Mouse (Mus musculus) heart, embryonic 13.5 days (tissue): ENCODE results near the gene Actn4. TPM values are rescaled to one million over a fixed set of nuclear protein-coding genes. Genes with fewer than 3 reads are reported as not detected.

Source experiments
- ATAC-seq: fragments of 200-750 bp; cut with Nextera tagmentation; 2 replicates; pipeline ENCODE4 v1.8.0; 2017; ENCODE audit warnings: moderate TSS enrichment; ENCODE audit not compliant: insufficient number of reproducible peaks, low FRiP score, low TSS enrichment; ENCODE audit errors: extremely low read depth
- H3K27ac ChIP-seq: fragments of 300-500 bp; sonication (generic); replicated peaks from 2 replicates; pipeline ENCODE4 v1.5.1; 2015; ENCODE audit warnings: moderate library complexity, mild to moderate bottlenecking, inconsistent platforms
- H3K27me3 ChIP-seq: fragments of 300-500 bp; sonication (generic); replicated peaks from 2 replicates; pipeline ENCODE4 v1.6.1; 2015; ENCODE audit warnings: mild to moderate bottlenecking, inconsistent platforms
- H3K36me3 ChIP-seq: fragments of 300-500 bp; sonication (generic); 2 replicates; pipeline ENCODE4 v1.6.1; 2015; ENCODE audit warnings: mild to moderate bottlenecking, inconsistent platforms
- H3K4me1 ChIP-seq: fragments of 300-500 bp; sonication (generic); 2 replicates; pipeline ENCODE4 v1.6.1; 2015; ENCODE audit warnings: inconsistent platforms
- H3K4me2 ChIP-seq: fragments of 300-500 bp; sonication (generic); 2 replicates; pipeline ENCODE4 v1.6.1; 2015; ENCODE audit warnings: inconsistent platforms, mild to moderate bottlenecking, moderate library complexity
- H3K4me3 ChIP-seq: fragments of 300-500 bp; sonication (generic); 2 replicates; pipeline ENCODE4 v1.5.1; 2015; ENCODE audit warnings: moderate library complexity, mild to moderate bottlenecking, inconsistent platforms
- H3K9ac ChIP-seq: fragments of 300-500 bp; sonication (generic); 2 replicates; pipeline ENCODE4 v1.6.1; 2015; ENCODE audit warnings: inconsistent platforms, mild to moderate bottlenecking, moderate library complexity
- H3K9me3 ChIP-seq: fragments of 300-500 bp; sonication (generic); 2 replicates; pipeline ENCODE4 v1.6.1; 2016; ENCODE audit warnings: inconsistent platforms
- WGBS: fragments of 180-500 bp; shearing (Covaris S2); methylation state at CpG from one replicate; pipeline ENCODE4 v1.1.7; 2015; ENCODE audit warnings: mixed read lengths; 5-methylcytosine and 5-hydroxymethylcytosine counted together
- polyA plus RNA-seq: library from polyadenylated mRNA; unstranded; fragments of >200 nt; fragmentation: Nextera tagmentation; extraction: Ambion mirVana; gene quantifications from 2 replicates; pipeline ENCODE4 v1.2.1, GENCODE M21; 2015

Actn4 gene
- polyA plus RNA-seq, 1 experiment from 2014 or later = 259 TPM

DNA sequence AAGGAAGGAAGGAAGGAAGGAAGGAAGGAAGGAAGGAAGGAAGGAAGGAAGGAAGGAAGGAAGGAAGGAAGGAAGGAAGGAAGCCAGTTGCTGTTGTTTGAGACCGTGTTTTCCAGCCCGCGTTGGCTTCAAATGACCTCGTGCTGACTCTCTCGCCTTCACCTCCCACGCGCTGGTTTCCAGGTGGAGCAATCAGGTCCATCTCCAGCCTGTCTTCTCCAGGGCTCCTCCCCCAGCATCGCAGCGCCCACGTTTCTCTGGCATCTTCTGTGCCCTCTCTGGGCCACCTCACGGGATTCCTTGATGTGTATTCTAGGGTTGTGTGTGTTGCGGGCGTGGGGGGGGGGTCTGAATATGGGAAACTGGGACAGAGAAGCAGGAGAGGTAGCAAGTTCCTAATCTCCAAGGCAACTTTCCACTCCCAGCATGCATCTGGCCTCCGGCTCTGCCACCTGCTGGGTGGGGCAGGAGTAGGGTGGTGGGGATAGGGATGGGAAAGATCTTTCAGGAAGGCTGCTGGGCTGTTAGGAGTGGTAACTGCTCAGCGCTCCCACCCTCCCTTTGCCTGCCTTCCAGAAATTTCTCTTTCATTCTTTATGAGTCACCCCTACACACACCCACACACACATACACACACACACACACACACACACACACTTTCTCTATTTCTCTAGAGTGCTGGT, 99.2 kb downstream of the Actn4 start:
- H3K4me2 ChIP-seq = no peak overlapping the region
- no peak overlapping the region for H3K27ac ChIP-seq
- H3K27me3 ChIP-seq = no peaks in the 10 kb centered on the region
- peaks cover 26% of the 10 kb centered on the region for H3K4me1 ChIP-seq
- 66% methylated on average over 15 of the region's 15 CpGs for WGBS
- ATAC-seq = no peak
- H3K9ac ChIP-seq = no peak overlapping the region
- no peak overlapping the region for H3K4me3 ChIP-seq
- H3K9me3 ChIP-seq = 0 out of 2 replicates have a peak, but pooled peaks cover 5% of the 10 kb centered on the region
- no peaks in the 10 kb centered on the region for H3K36me3 ChIP-seq

DNA sequence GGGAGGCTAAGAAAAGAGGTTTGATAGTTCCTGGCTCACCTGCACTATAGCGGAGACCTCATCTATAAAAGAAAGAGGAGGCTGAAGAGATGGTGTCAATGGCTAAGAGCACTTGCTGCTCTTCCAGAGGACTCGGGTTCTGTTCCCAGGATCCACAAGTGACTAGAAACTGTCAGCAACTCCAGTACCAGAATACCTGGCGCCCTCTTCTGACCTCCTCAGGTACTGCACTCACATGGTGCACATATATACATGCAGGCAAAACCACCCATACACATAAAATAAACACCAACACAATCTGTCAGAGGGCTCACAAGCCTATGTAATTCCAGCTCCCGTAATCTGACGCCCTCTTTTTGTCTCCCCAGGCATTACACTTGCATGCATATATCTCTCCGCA, 101.2 kb downstream of the Actn4 start:
- Histone ChIP-seq H3K27me3 (no peaks in the 10 kb centered on the region), H3K27ac (no peak overlapping the region), H3K9ac (no peak overlapping the region), H3K4me2 (no peak overlapping the region), H3K4me1 (peaks cover 21% of the 10 kb centered on the region), H3K36me3 (no peaks in the 10 kb centered on the region), H3K9me3 (0 out of 2 replicates have a peak, but pooled peaks cover 5% of the 10 kb centered on the region), H3K4me3 (no peak overlapping the region)
- ATAC-seq = no peak
- WGBS = 79% methylated on average over 6 of the region's 6 CpGs

DNA sequence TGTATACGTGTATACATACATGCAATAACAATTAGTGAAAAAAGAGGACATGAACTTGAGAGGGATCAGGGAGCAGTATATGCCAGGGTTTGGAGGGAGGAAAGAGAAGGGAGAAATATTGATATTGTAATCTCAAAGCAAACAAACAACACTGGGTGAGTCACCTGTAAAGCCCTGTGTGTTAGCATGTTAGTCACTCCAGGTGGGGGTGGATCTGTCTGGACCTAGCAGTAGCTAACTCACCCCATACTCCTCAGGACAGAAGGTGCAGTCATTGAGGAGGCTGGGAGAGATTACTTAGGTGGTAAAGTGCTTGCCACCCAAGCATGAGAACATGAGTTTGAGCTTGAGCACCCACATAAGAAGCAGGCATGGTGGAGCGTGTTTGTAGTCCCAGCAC, 102.2 kb downstream of the Actn4 start:
- ATAC-seq = no peak
- H3K4me2 ChIP-seq = no peak overlapping the region
- no peaks in the 10 kb centered on the region for H3K27me3 ChIP-seq
- H3K4me1 ChIP-seq = peaks cover 16% of the 10 kb centered on the region
- H3K4me3 ChIP-seq = no peak overlapping the region
- no peaks in the 10 kb centered on the region for H3K36me3 ChIP-seq
- 84% methylated on average over 2 of the region's 2 CpGs for WGBS
- H3K9ac ChIP-seq = no peak overlapping the region
- no peak overlapping the region for H3K27ac ChIP-seq
- 0 out of 2 replicates have a peak, but pooled peaks cover 5% of the 10 kb centered on the region for H3K9me3 ChIP-seq

GRCm38 (mm10) chr7:28850642-28851041, 111.5 kb downstream of the Actn4 start:
- H3K27me3 ChIP-seq = no peaks in the 10 kb centered on the region; the same call in 1 of the 2 replicates
- ATAC-seq = no peak
- H3K4me2 ChIP-seq = no peak overlapping the region
- H3K4me3 ChIP-seq = no peak overlapping the region
- 75% methylated on average over 4 of the region's 4 CpGs for WGBS
- no peak overlapping the region for H3K27ac ChIP-seq
- H3K4me1 ChIP-seq = no peaks in the 10 kb centered on the region
- H3K9ac ChIP-seq = no peak overlapping the region
- H3K9me3 ChIP-seq = 0 out of 2 replicates have a peak, but pooled peaks cover 3% of the 10 kb centered on the region
- no peaks in the 10 kb centered on the region for H3K36me3 ChIP-seq

DNA sequence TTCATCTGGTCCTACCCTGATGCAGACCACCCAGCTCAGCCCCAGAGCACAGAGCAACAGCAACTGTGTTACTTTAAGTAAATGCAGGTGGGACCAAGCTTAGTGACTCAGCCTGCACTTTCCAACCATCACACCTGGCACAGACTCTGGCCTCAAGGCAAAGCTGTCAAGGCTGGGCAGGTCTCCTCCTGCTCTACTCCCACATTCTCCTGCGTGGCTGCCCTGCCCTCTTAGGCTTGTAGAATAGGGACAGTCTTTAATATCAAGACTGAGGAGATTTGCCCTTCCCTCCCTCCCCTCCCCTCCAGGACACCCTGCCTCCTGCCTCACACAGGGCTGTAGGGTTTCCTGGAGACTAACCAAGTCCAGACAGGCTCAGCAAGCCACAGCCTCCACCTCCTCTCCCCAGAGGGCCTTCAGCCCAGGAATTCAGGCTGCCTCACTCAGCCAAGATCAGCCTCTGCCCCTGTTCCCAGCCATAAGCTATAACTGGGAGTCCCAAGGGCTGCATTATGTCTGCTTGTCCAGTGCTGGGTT, 112.4 kb downstream of the Actn4 start:
- H3K4me3 ChIP-seq = no peak overlapping the region
- H3K9ac ChIP-seq = no peak overlapping the region
- H3K36me3 ChIP-seq = no peaks in the 10 kb centered on the region
- 42% methylated on average over 1 of the region's 1 CpGs for WGBS
- H3K27me3 ChIP-seq = no peaks in the 10 kb centered on the region; the same call in 1 of the 2 replicates
- no peaks in the 10 kb centered on the region for H3K4me1 ChIP-seq
- H3K4me2 ChIP-seq = no peak overlapping the region
- H3K9me3 ChIP-seq = 0 out of 2 replicates have a peak, but pooled peaks cover 3% of the 10 kb centered on the region
- H3K27ac ChIP-seq = 0 out of 2 replicates have a peak overlapping the region, but pooled peaks have one; percentile 15
- ATAC-seq = no peak

GRCm38 (mm10) chr7:28847273-28847672, 114.9 kb downstream of the Actn4 start:
- Histone ChIP-seq H3K27ac (no peak overlapping the region), H3K4me3 (no peak overlapping the region), H3K9me3 (0 out of 2 replicates have a peak, but pooled peaks cover 3% of the 10 kb centered on the region), H3K9ac (no peak overlapping the region), H3K27me3 (no peaks in the 10 kb centered on the region; the same call in 1 of the 2 replicates), H3K36me3 (no peaks in the 10 kb centered on the region), H3K4me1 (no peaks in the 10 kb centered on the region), H3K4me2 (no peak overlapping the region)
- ATAC-seq = no peak
- 78% methylated on average over 1 of the region's 1 CpGs for WGBS

Other genes starting within 250 kb of the Actn4 start
- 10.6 and 11.4 TPM in 2 replicates for gene Fbxo17, start 245.5 kb downstream of the Actn4 start, polyA plus RNA-seq
- gene Mrps12, start 220.5 kb downstream of the Actn4 start, polyA plus RNA-seq = 108 and 117 TPM in 2 replicates
- 20.2 and 20.4 TPM in 2 replicates for gene Sars2, start 220.3 kb downstream of the Actn4 start, polyA plus RNA-seq
- not detected in 2 replicates for gene Ccer2, start 206.2 kb downstream of the Actn4 start, polyA plus RNA-seq
- gene Sirt2, start 195.6 kb downstream of the Actn4 start, polyA plus RNA-seq = 48.9 and 51.5 TPM in 2 replicates
- gene Nfkbib, start 194.8 kb downstream of the Actn4 start, polyA plus RNA-seq = 30.5 and 32.7 TPM in 2 replicates
- gene Rinl, start 173.4 kb downstream of the Actn4 start, polyA plus RNA-seq = 2.7 and 3.6 TPM in 2 replicates
- 168 TPM in 2 replicates for gene Hnrnpl, start 153.8 kb downstream of the Actn4 start, polyA plus RNA-seq
- 169 and 182 TPM in 2 replicates for gene Ech1, start 137.1 kb downstream of the Actn4 start, polyA plus RNA-seq
- 4.3 and 5.6 TPM in 2 replicates for gene Lgals4, start 128.5 kb downstream of the Actn4 start, polyA plus RNA-seq
- gene Lgals7, start 98.5 kb downstream of the Actn4 start, polyA plus RNA-seq = 1.5 and 1.6 TPM in 2 replicates
- 0.15 and 0.38 TPM in 2 replicates for gene Capn12, start 80.9 kb downstream of the Actn4 start, polyA plus RNA-seq
- gene Eif3k, start 19.5 kb upstream of the Actn4 start, polyA plus RNA-seq = 257 and 300 TPM in 2 replicates
- gene Map4k1, start 19.7 kb upstream of the Actn4 start, polyA plus RNA-seq = 3.4 and 5.3 TPM in 2 replicates
- 0.19 and 0.31 TPM in 2 replicates for gene Ryr1, start 162.8 kb upstream of the Actn4 start, polyA plus RNA-seq
- 0.56 and 0.62 TPM in 2 replicates for gene Rasgrp4, start 172.5 kb upstream of the Actn4 start, polyA plus RNA-seq
- 11.0 and 11.9 TPM in 2 replicates for gene Fam98c, start 193.9 kb upstream of the Actn4 start, polyA plus RNA-seq
- gene Ggn, start 207.9 kb upstream of the Actn4 start, polyA plus RNA-seq = 0.33 and 0.48 TPM in 2 replicates
- 1.3 and 1.5 TPM in 2 replicates for gene Spred3, start 208.1 kb upstream of the Actn4 start, polyA plus RNA-seq
- gene Psmd8, start 218.4 kb upstream of the Actn4 start, polyA plus RNA-seq = 209 and 219 TPM in 2 replicates